Mouse (Mus musculus) common myeloid progenitor, adult 5-6 weeks (primary cell): Measurements from ENCODE around the gene Ccr7. TPM values are rescaled to one million over a fixed set of nuclear protein-coding genes. Genes with fewer than 3 reads are reported as not detected.
A peak's percentile ranks its signal among the peaks of the same experiment; 100 is the strongest.

ENCODE experiments used
- ATAC-seq: replicated peaks from 2 replicates; pipeline ENCODE4 v1.8.0; 2016; ENCODE audit warnings: low read depth, mild to moderate bottlenecking, moderate TSS enrichment, inconsistent platforms; ENCODE audit not compliant: poor library complexity, severe bottlenecking
- total RNA-seq: library from RNA; stranded (forward); fragments of 200-1000, 187-1606 nt; gene quantifications from 2 replicates; pipeline ENCODE4 v1.2.3, GENCODE M21; 2017

The Ccr7 gene
- total RNA-seq, 1 experiment from 2014 or later: not detected

GRCm38 (mm10) chr11:99155817-99156216 lies 940 bp upstream of the Ccr7 start:
- ATAC-seq: no peak

GRCm38 (mm10) chr11:99153767-99154753 lies 817 bp downstream of the Ccr7 start:
- ATAC-seq: no peak

- ATAC-seq: no peak
Observed at GRCm38 (mm10) chr11:99152323-99153144, 2.3 kb downstream of the Ccr7 start.

GRCm38 (mm10) chr11:99151333-99151930 lies 3.4 kb downstream of the Ccr7 start:
- ATAC-seq: no peak

- ATAC-seq: no peak
Observed at GRCm38 (mm10) chr11:99150889-99151288, 4.0 kb downstream of the Ccr7 start.

- peak; percentile 74 for ATAC-seq
Observed at GRCm38 (mm10) chr11:99149898-99150757, 4.7 kb downstream of the Ccr7 start.

GRCm38 (mm10) chr11:99148896-99149703 lies 5.8 kb downstream of the Ccr7 start:
- ATAC-seq: no peak

- no peak for ATAC-seq
Observed at GRCm38 (mm10) chr11:99148400-99148799, 6.5 kb downstream of the Ccr7 start.

GRCm38 (mm10) chr11:99147920-99148289 lies 7.0 kb downstream of the Ccr7 start:
- peak; percentile 43 for ATAC-seq

GRCm38 (mm10) chr11:99147041-99147919 lies 7.6 kb downstream of the Ccr7 start:
- peak; percentile 31; the same call in 1 of the 2 replicates for ATAC-seq

- ATAC-seq: no peak
Observed at GRCm38 (mm10) chr11:99146558-99146957, 8.3 kb downstream of the Ccr7 start.

GRCm38 (mm10) chr11:99145765-99146164 lies 9.1 kb downstream of the Ccr7 start:
- ATAC-seq: no peak

- no peak for ATAC-seq
Observed at GRCm38 (mm10) chr11:99144940-99145339, 9.9 kb downstream of the Ccr7 start.

- ATAC-seq: no peak
Observed at GRCm38 (mm10) chr11:99144456-99144855, 10.4 kb downstream of the Ccr7 start.

- ATAC-seq: no peak
Observed at GRCm38 (mm10) chr11:99143123-99144082, 11.5 kb downstream of the Ccr7 start.

- 0 out of 2 replicates have a peak, but pooled peaks have one; percentile 5 for ATAC-seq
Observed at GRCm38 (mm10) chr11:99142493-99143095, 12.3 kb downstream of the Ccr7 start.
